8 mouse cellular contexts compared by ENCODE assay signal in genomic region chr4:89138361-89138651, GRCm38 (mm10). TPM values are rescaled to one million over a fixed set of nuclear protein-coding genes. Genes with fewer than 3 reads are reported as not detected.
DNase-seq lines count a peak whose midpoint lies in the region; ATAC-seq and TF ChIP-seq lines count a peak whose summit lies in the region.

No protein-coding gene starts in this region.

- H3K4me2 ChIP-seq in kidney, postnatal 0 days (ENCODE audit: low read length), result peak overlapping the region; percentile 95
- peak overlapping the region; percentile 65 for H3K4me2 ChIP-seq in embryonic facial prominence, embryonic 12.5 days (replicated peaks)
- peak overlapping the region; percentile 66 for H3K4me2 ChIP-seq in intestine, embryonic 14.5 days (ENCODE audit: low read length)
- peak overlapping the region; percentile 97 for H3K4me2 ChIP-seq in myocyte (ENCODE audit: low read depth)

- 0 out of 2 replicates have a peak overlapping the region, but pooled peaks have one; percentile 87 for H3K27ac ChIP-seq in kidney, postnatal 0 days
- H3K27ac ChIP-seq in embryonic facial prominence, embryonic 12.5 days, result peak overlapping the region; percentile 89; the same call in 1 of the 2 replicates
- H3K27ac ChIP-seq in intestine, embryonic 14.5 days (ENCODE audit: low read depth), result peak overlapping the region; percentile 88

- ATAC-seq in kidney, postnatal 0 days (replicated peaks; ENCODE audit: low FRiP score, low read depth), result no peak
- ATAC-seq in embryonic facial prominence, embryonic 12.5 days (ENCODE audit: insufficient number of reproducible peaks, insufficient read depth, low FRiP score, low TSS enrichment), result no peak
- no peak for ATAC-seq in intestine, embryonic 14.5 days (replicated peaks; ENCODE audit: low FRiP score, low TSS enrichment, low read depth)
- ATAC-seq in inflammation-experienced regulatory T-cells, adult 6 months, result no peak

- no peaks in the 10 kb centered on the region for H3K9me3 ChIP-seq in kidney, postnatal 0 days (replicated peaks; ENCODE audit: low read length)
- no peaks in the 10 kb centered on the region for H3K9me3 ChIP-seq in embryonic facial prominence, embryonic 12.5 days
- H3K9me3 ChIP-seq in intestine, embryonic 14.5 days (ENCODE audit: control insufficient read depth, low read length), result no peaks in the 10 kb centered on the region

- H3K9ac ChIP-seq in kidney, postnatal 0 days (ENCODE audit: low read depth, low read length), result peak overlapping the region; percentile 80
- peak overlapping the region; percentile 83 for H3K9ac ChIP-seq in embryonic facial prominence, embryonic 12.5 days
- H3K9ac ChIP-seq in intestine, embryonic 14.5 days (ENCODE audit: low read length), result peak overlapping the region; percentile 77

- no peaks in the 10 kb centered on the region for H3K27me3 ChIP-seq in kidney, postnatal 0 days (ENCODE audit: insufficient read depth, low read length)
- H3K27me3 ChIP-seq in embryonic facial prominence, embryonic 12.5 days, result no peaks in the 10 kb centered on the region
- H3K27me3 ChIP-seq in intestine, embryonic 14.5 days (replicated peaks; ENCODE audit: control insufficient read depth, insufficient read depth, low read length), result no peaks in the 10 kb centered on the region
- H3K27me3 ChIP-seq in myocyte (ENCODE audit: control insufficient read depth, insufficient read depth, insufficient read length), result no peaks in the 10 kb centered on the region

- H3ac ChIP-seq in myocyte (ENCODE audit: control insufficient read depth, insufficient read length), result no peak overlapping the region

- H3K36me3 ChIP-seq in kidney, postnatal 0 days (ENCODE audit: insufficient read depth, low read length), result no peaks in the 10 kb centered on the region
- no peaks in the 10 kb centered on the region; the same call in 1 of the 2 replicates for H3K36me3 ChIP-seq in embryonic facial prominence, embryonic 12.5 days
- peaks cover 4% of the 10 kb centered on the region for H3K36me3 ChIP-seq in intestine, embryonic 14.5 days (ENCODE audit: control insufficient read depth, insufficient read depth, low read length)
- H3K36me3 ChIP-seq in myocyte (ENCODE audit: control insufficient read depth, insufficient read depth), result peaks cover 10% of the 10 kb centered on the region

- no peak for DNase-seq in kidney, postnatal 0 days (ENCODE audit: low spot score)
- DNase-seq in kidney, postnatal 36 days, result no peak
- DNase-seq in intestine, embryonic 14.5 days (ENCODE audit: low spot score), result no peak
- no peak for DNase-seq in urinary bladder, postnatal 10 days (ENCODE audit: low spot score)
- no peak for DNase-seq in thymus, postnatal 0 days (ENCODE audit: low spot score)

- H3K4me3 ChIP-seq in kidney, postnatal 0 days (replicated peaks; ENCODE audit: low read depth, low read length), result peak overlapping the region; percentile 83
- peak overlapping the region; percentile 93 for H3K4me3 ChIP-seq in embryonic facial prominence, embryonic 12.5 days
- H3K4me3 ChIP-seq in intestine, embryonic 14.5 days (ENCODE audit: low read depth, low read length), result peak overlapping the region; percentile 91
- H3K4me3 ChIP-seq in myocyte, result peak overlapping the region; percentile 87

- 11% methylated on average over 4 of the region's 4 CpGs for WGBS in kidney, postnatal 0 days
- WGBS in embryonic facial prominence, embryonic 12.5 days, result 8% methylated on average over 4 of the region's 4 CpGs
- WGBS in intestine, embryonic 14.5 days, result 12% methylated on average over 4 of the region's 4 CpGs

- peaks cover 68% of the 10 kb centered on the region for H3K79me2 ChIP-seq in myocyte (ENCODE audit: control insufficient read depth, insufficient read depth)

- no peak for TF ChIP-seq CTCF in kidney, postnatal 0 days (IDR thresholded peaks at IDR 0.05; ENCODE audit: low read depth)

- TF ChIP-seq POLR2A in myocyte (IDR thresholded peaks at IDR 0.05; ENCODE audit: insufficient read length, low read depth), result no peak

- H3K4me1 ChIP-seq in kidney, postnatal 0 days (replicated peaks; ENCODE audit: insufficient read depth, low read length), result peaks cover 14% of the 10 kb centered on the region
- H3K4me1 ChIP-seq in embryonic facial prominence, embryonic 12.5 days, result peaks cover 15% of the 10 kb centered on the region
- peaks cover 9% of the 10 kb centered on the region; the same call in 1 of the 2 replicates for H3K4me1 ChIP-seq in intestine, embryonic 14.5 days (replicated peaks; ENCODE audit: control insufficient read depth, insufficient read depth, low read length)

TF ChIP-seq in myocyte, 11 proteins besides CTCF, POLR2A, EP300 and RAD21:
- TF ChIP-seq TCF12 (IDR thresholded peaks at IDR 0.05; ENCODE audit: insufficient read depth, poor library complexity, severe bottlenecking) (no peak), SRF (IDR thresholded peaks at IDR 0.05; ENCODE audit: control insufficient read depth, insufficient read length, low read depth) (no peak), MYOD1 (IDR thresholded peaks at IDR 0.05; ENCODE audit: control insufficient read depth in 1 of 3, insufficient read length in 2 of 3, low read depth in 2 of 3) (no peak), MAX (IDR thresholded peaks at IDR 0.05; ENCODE audit: low read depth) (no peak), E2F4 (IDR thresholded peaks at IDR 0.05; ENCODE audit: insufficient read depth) (no peak), MYOG (IDR thresholded peaks at IDR 0.05; ENCODE audit: control insufficient read depth in 1 of 3, insufficient read depth in 1 of 3, insufficient read length in 2 of 3, low read depth in 2 of 3) (no peak), CEBPB (IDR thresholded peaks at IDR 0.05; ENCODE audit: insufficient read depth, poor library complexity, severe bottlenecking) (no peak), REST (IDR thresholded peaks at IDR 0.05; ENCODE audit: insufficient read depth, insufficient read length) (no peak), TCF3 (IDR thresholded peaks at IDR 0.05; ENCODE audit: insufficient read length, low read depth) (no peak), POLR2AphosphoS2 (IDR thresholded peaks at IDR 0.05; ENCODE audit: insufficient read length, low read depth) (no peak), USF1 (IDR thresholded peaks at IDR 0.05; ENCODE audit: low read depth) (no peak)
TF ChIP-seq in myocyte: peak in this region for 0.

RNA-seq across cellular contexts. Expression of gene Mtap, which starts 1.4 kb away (rescaled TPM):
- 49.1 and 57.6 TPM in 2 replicates for polyA plus RNA-seq in kidney, postnatal 0 days (2015; fragmentation: Nextera tagmentation; extraction: Ambion mirVana)
- polyA plus RNA-seq in embryonic facial prominence, embryonic 12.5 days (2016; fragmentation: Nextera tagmentation; extraction: Ambion mirVana), result 92.3 and 96.7 TPM in 2 replicates
- 69.7 and 79.9 TPM in 2 replicates for polyA plus RNA-seq in intestine, embryonic 14.5 days (2014; fragmentation: Nextera tagmentation; extraction: Ambion mirVana)
- polyA plus RNA-seq in myocyte (2012; fragmentation: generic; extraction: Trizol), result 30.0 TPM
- 10 to 100 TPM; 39.3 to 44.2 (median 39.8) TPM for polyA plus RNA-seq in inflammation-experienced regulatory T-cells, adult 6 months (2017; shearing (Covaris generic))
- 56.8 and 59.0 TPM in 2 replicates for polyA plus RNA-seq in thymus, postnatal 0 days (2015; fragmentation: Nextera tagmentation; extraction: Ambion mirVana)
